Mouse (Mus musculus): Measurements from ENCODE around the gene Fstl5. TPM values are rescaled to one million over a fixed set of nuclear protein-coding genes. Genes with fewer than 3 reads are reported as not detected.
A peak's percentile ranks its signal among the peaks of the same experiment; 100 is the strongest.

Gene Fstl5
- 0.22 and 0.43 TPM in 2 replicates for polyA plus RNA-seq (2014; fragmentation: Nextera tagmentation; extraction: Ambion mirVana)

GRCm38 (mm10) chr3:76074060-76074707 lies at the start of gene Fstl5:
Gene Fstl5 (plus strand): TSS chr3:76074270.
- H3K9me3 ChIP-seq (ENCODE audit: low read depth, low read length), result no peaks in the 10 kb centered on the region
- 0 out of 2 replicates have a peak within 1 kb of the TSS, but pooled peaks have one; percentile 11 for H3K9ac ChIP-seq
- no peak for TF ChIP-seq CTCF (IDR thresholded peaks at IDR 0.05; ENCODE audit: low read depth)
- no peaks in the 10 kb centered on the region for H3K4me1 ChIP-seq (ENCODE audit: insufficient read depth)
- ATAC-seq (ENCODE audit: insufficient read depth) (peak; percentile 91), DNase-seq (peak; percentile 91)
- H3K36me3 ChIP-seq (ENCODE audit: insufficient read depth), result no peaks in the 10 kb centered on the region
- H3K4me3 ChIP-seq (ENCODE audit: low read depth, low read length), result peak within 1 kb of the TSS; percentile 35
- peak within 1 kb of the TSS; percentile 59 for H3K4me2 ChIP-seq
- WGBS, result 1% methylated on average over 28 of the region's 28 CpGs
- no peak within 1 kb of the TSS for H3K27ac ChIP-seq (ENCODE audit: low read depth)
- no peaks in the 10 kb centered on the region for H3K27me3 ChIP-seq (ENCODE audit: insufficient read depth, low read length)

- H3K27me3 ChIP-seq (ENCODE audit: insufficient read depth, low read length), result no peaks in the 10 kb centered on the region
- no peak overlapping the region for H3K4me2 ChIP-seq
- ATAC-seq (ENCODE audit: insufficient read depth) (no peak), DNase-seq (no peak)
- H3K4me1 ChIP-seq (ENCODE audit: insufficient read depth), result no peaks in the 10 kb centered on the region
- no peak for TF ChIP-seq CTCF (IDR thresholded peaks at IDR 0.05; ENCODE audit: low read depth)
- no peak overlapping the region for H3K27ac ChIP-seq (ENCODE audit: low read depth)
- H3K9me3 ChIP-seq (ENCODE audit: low read depth, low read length), result no peaks in the 10 kb centered on the region
- H3K9ac ChIP-seq, result no peak overlapping the region
- no peaks in the 10 kb centered on the region for H3K36me3 ChIP-seq (ENCODE audit: insufficient read depth)
- no peak overlapping the region for H3K4me3 ChIP-seq (ENCODE audit: low read depth, low read length)
Measured at GRCm38 (mm10) chr3:76025523-76025922, 48.5 kb upstream of the Fstl5 start.

GRCm38 (mm10) chr3:76051124-76051523 lies 22.9 kb upstream of the Fstl5 start:
- peak; percentile 85 for ATAC-seq (ENCODE audit: insufficient read depth)
- Histone ChIP-seq H3K4me2 (no peak overlapping the region), H3K9ac (no peak overlapping the region), H3K27me3 (ENCODE audit: insufficient read depth, low read length) (no peaks in the 10 kb centered on the region), H3K27ac (ENCODE audit: low read depth) (no peak overlapping the region), H3K4me3 (ENCODE audit: low read depth, low read length) (no peak overlapping the region), H3K9me3 (ENCODE audit: low read depth, low read length) (no peaks in the 10 kb centered on the region), H3K36me3 (ENCODE audit: insufficient read depth) (no peaks in the 10 kb centered on the region), H3K4me1 (ENCODE audit: insufficient read depth) (no peaks in the 10 kb centered on the region)
- 38% methylated on average over 3 of the region's 3 CpGs for WGBS
- no peak for TF ChIP-seq CTCF (IDR thresholded peaks at IDR 0.05; ENCODE audit: low read depth)
- peak; percentile 67 for DNase-seq

GRCm38 (mm10) chr3:76061996-76062395 lies 12.1 kb upstream of the Fstl5 start:
- no peak for TF ChIP-seq CTCF (IDR thresholded peaks at IDR 0.05; ENCODE audit: low read depth)
- H3K4me3 ChIP-seq (ENCODE audit: low read depth, low read length), result no peak overlapping the region
- H3K9ac ChIP-seq, result no peak overlapping the region
- ATAC-seq (ENCODE audit: insufficient read depth), result no peak
- no peak overlapping the region for H3K27ac ChIP-seq (ENCODE audit: low read depth)
- WGBS, result 73% methylated on average over 1 of the region's 1 CpGs
- H3K4me2 ChIP-seq, result no peak overlapping the region
- H3K9me3 ChIP-seq (ENCODE audit: low read depth, low read length), result no peaks in the 10 kb centered on the region
- H3K36me3 ChIP-seq (ENCODE audit: insufficient read depth), result no peaks in the 10 kb centered on the region
- no peak for DNase-seq
- no peaks in the 10 kb centered on the region for H3K27me3 ChIP-seq (ENCODE audit: insufficient read depth, low read length)
- no peaks in the 10 kb centered on the region for H3K4me1 ChIP-seq (ENCODE audit: insufficient read depth)

GRCm38 (mm10) chr3:76067920-76068319 lies 6.2 kb upstream of the Fstl5 start:
- Histone ChIP-seq H3K27ac (ENCODE audit: low read depth) (no peak overlapping the region), H3K27me3 (ENCODE audit: insufficient read depth, low read length) (no peaks in the 10 kb centered on the region), H3K36me3 (ENCODE audit: insufficient read depth) (no peaks in the 10 kb centered on the region), H3K9me3 (ENCODE audit: low read depth, low read length) (no peaks in the 10 kb centered on the region), H3K4me1 (ENCODE audit: insufficient read depth) (no peaks in the 10 kb centered on the region), H3K4me2 (no peak overlapping the region), H3K4me3 (ENCODE audit: low read depth, low read length) (no peak overlapping the region), H3K9ac (no peak overlapping the region)
- DNase-seq, result peak; percentile 96
- WGBS, result 3% methylated on average over 3 of the region's 3 CpGs
- peak; percentile 90 for TF ChIP-seq CTCF (IDR thresholded peaks at IDR 0.05; ENCODE audit: low read depth)
- 0 out of 2 replicates have a peak, but pooled peaks have one; percentile 28 for ATAC-seq (ENCODE audit: insufficient read depth)

- no peaks in the 10 kb centered on the region for H3K9me3 ChIP-seq (ENCODE audit: low read depth, low read length)
- H3K27me3 ChIP-seq (ENCODE audit: insufficient read depth, low read length), result no peaks in the 10 kb centered on the region
- no peak for DNase-seq
- no peaks in the 10 kb centered on the region for H3K36me3 ChIP-seq (ENCODE audit: insufficient read depth)
- no peaks in the 10 kb centered on the region for H3K4me1 ChIP-seq (ENCODE audit: insufficient read depth)
- no peak for TF ChIP-seq CTCF (IDR thresholded peaks at IDR 0.05; ENCODE audit: low read depth)
- H3K27ac ChIP-seq (ENCODE audit: low read depth), result no peak overlapping the region
- H3K4me3 ChIP-seq (ENCODE audit: low read depth, low read length), result no peak overlapping the region
- ATAC-seq (ENCODE audit: insufficient read depth), result no peak
- H3K4me2 ChIP-seq, result no peak overlapping the region
- 71% methylated on average over 7 of the region's 7 CpGs for WGBS
- H3K9ac ChIP-seq, result no peak overlapping the region
Measured at GRCm38 (mm10) chr3:76072826-76073225, 1.2 kb upstream of the Fstl5 start.

GRCm38 (mm10) chr3:76140445-76140844 lies 66.4 kb downstream of the Fstl5 start:
- no peak for ATAC-seq (ENCODE audit: insufficient read depth)
- no peaks in the 10 kb centered on the region for H3K27me3 ChIP-seq (ENCODE audit: insufficient read depth, low read length)
- 86% methylated on average over 1 of the region's 1 CpGs for WGBS
- no peak overlapping the region for H3K27ac ChIP-seq (ENCODE audit: low read depth)
- H3K4me1 ChIP-seq (ENCODE audit: insufficient read depth), result no peaks in the 10 kb centered on the region
- no peak for TF ChIP-seq CTCF (IDR thresholded peaks at IDR 0.05; ENCODE audit: low read depth)
- no peak overlapping the region for H3K4me3 ChIP-seq (ENCODE audit: low read depth, low read length)
- H3K4me2 ChIP-seq, result no peak overlapping the region
- no peak for DNase-seq
- no peak overlapping the region for H3K9ac ChIP-seq
- H3K36me3 ChIP-seq (ENCODE audit: insufficient read depth), result no peaks in the 10 kb centered on the region
- H3K9me3 ChIP-seq (ENCODE audit: low read depth, low read length), result no peaks in the 10 kb centered on the region

Data from lung, embryonic 14.5 days (tissue).